Mouse (Mus musculus) liver, embryonic 11.5 days (tissue): ENCODE measurements around the gene Pcca. TPM values are rescaled to one million over a fixed set of nuclear protein-coding genes. Genes with fewer than 3 reads are reported as not detected.
A peak's percentile ranks its signal among the peaks of the same experiment; 100 is the strongest.
"Not testable (repeated sequence)": the region's sequence is repeated elsewhere in the genome, so short reads cannot be mapped to it uniquely, and the experiment has no call there.

Experiments
- ATAC-seq: fragments of 200-750 bp; cut with Nextera tagmentation; replicated peaks from 2 replicates; pipeline ENCODE4 v1.8.0; 2017; ENCODE audit warnings: moderate number of reproducible peaks, mild to moderate bottlenecking, moderate TSS enrichment, moderate library complexity; ENCODE audit not compliant: low FRiP score
- DNase-seq: peaks from one replicate; pipeline ENCODE4 v3.0.0-alpha.2; 2017; ENCODE audit warnings: low spot score
- H3K27ac ChIP-seq: fragments of 300-500 bp; sonication (generic); 2 replicates; pipeline ENCODE4 v1.5.1; 2014; ENCODE audit warnings: mild to moderate bottlenecking, low read depth, low read length, control low read depth
- H3K27me3 ChIP-seq: fragments of 300-500 bp; sonication (generic); replicated peaks from 2 replicates; pipeline ENCODE4 v1.6.1; 2014; ENCODE audit warnings: low read length, mixed read lengths; ENCODE audit not compliant: control insufficient read depth, insufficient read depth
- H3K36me3 ChIP-seq: fragments of 300-500 bp; sonication (generic); 2 replicates; pipeline ENCODE4 v1.6.1; 2014; ENCODE audit warnings: mild to moderate bottlenecking, low read length, moderate library complexity, mixed read lengths; ENCODE audit not compliant: control insufficient read depth, insufficient read depth
- H3K4me1 ChIP-seq: fragments of 300-500 bp; sonication (generic); replicated peaks from 2 replicates; pipeline ENCODE4 v1.6.1; 2014; ENCODE audit warnings: low read length, mixed read lengths; ENCODE audit not compliant: control insufficient read depth, insufficient read depth
- H3K4me2 ChIP-seq: fragments of 300-500 bp; sonication (generic); 2 replicates; pipeline ENCODE4 v1.6.1; 2014; ENCODE audit warnings: mild to moderate bottlenecking, control low read depth, moderate library complexity
- H3K4me3 ChIP-seq: fragments of 300-500 bp; sonication (generic); 2 replicates; pipeline ENCODE4 v1.5.1; 2014; ENCODE audit warnings: low read depth, low read length, control low read depth
- H3K9ac ChIP-seq: fragments of 300-500 bp; sonication (generic); 2 replicates; pipeline ENCODE4 v1.6.1; 2014; ENCODE audit warnings: low read depth, low read length, control low read depth
- H3K9me3 ChIP-seq: fragments of 300-500 bp; sonication (generic); 2 replicates; pipeline ENCODE4 v1.6.1; 2016; ENCODE audit warnings: low read length, inconsistent platforms, mixed read lengths; ENCODE audit not compliant: control insufficient read depth
- WGBS: fragments of 180-500 bp; shearing (Covaris S2); extraction: QIAGEN DNeasy Blood & Tissue Kit; methylation state at CpG from one replicate; pipeline ENCODE4 v1.1.7; 2014; 5-methylcytosine and 5-hydroxymethylcytosine counted together
- polyA plus RNA-seq: library from polyadenylated mRNA; unstranded; fragments of >200 nt; fragmentation: Nextera tagmentation; extraction: Ambion mirVana; gene quantifications from 2 replicates; pipeline ENCODE4 v1.2.1, GENCODE M21; 2014

The Pcca gene
- polyA plus RNA-seq, 1 experiment from 2014 or later = 18.1 TPM

DNA sequence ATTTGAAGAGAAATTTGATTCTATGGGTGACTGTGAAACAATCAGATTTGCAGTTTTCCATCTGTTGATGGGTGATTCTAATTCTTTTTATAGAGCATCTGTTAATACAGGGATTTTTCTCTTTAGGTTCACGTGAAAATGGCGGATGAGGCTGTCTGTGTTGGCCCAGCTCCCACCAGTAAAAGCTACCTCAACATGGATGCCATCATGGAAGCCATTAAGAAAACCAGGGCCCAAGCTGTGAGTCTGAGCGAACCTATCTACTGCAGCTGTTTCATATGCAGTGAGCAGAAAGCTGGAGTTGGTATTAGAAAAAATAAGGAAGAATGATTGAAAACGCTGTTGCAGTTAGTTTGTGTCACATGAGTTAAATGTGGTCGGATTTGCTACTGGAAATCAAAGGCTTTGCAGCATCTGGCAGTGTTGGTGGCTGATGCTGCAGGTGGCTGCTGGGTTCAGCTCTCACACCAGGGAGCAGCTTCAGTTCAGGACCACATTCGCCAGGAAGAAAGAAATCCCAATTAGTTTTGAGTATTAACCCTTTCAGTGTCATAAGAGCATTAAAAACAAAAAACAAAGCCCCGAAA is 48.5 kb downstream of the Pcca start:
- no peaks in the 10 kb centered on the region for H3K9me3 ChIP-seq
- no peak overlapping the region for H3K4me2 ChIP-seq
- DNase-seq (no peak), ATAC-seq (no peak)
- H3K4me1 ChIP-seq = no peaks in the 10 kb centered on the region
- no peak overlapping the region for H3K4me3 ChIP-seq
- no peak overlapping the region for H3K27ac ChIP-seq
- H3K36me3 ChIP-seq = no peaks in the 10 kb centered on the region
- no peak overlapping the region for H3K9ac ChIP-seq
- no peaks in the 10 kb centered on the region for H3K27me3 ChIP-seq
- WGBS = 75% methylated on average over 7 of the region's 7 CpGs

DNA sequence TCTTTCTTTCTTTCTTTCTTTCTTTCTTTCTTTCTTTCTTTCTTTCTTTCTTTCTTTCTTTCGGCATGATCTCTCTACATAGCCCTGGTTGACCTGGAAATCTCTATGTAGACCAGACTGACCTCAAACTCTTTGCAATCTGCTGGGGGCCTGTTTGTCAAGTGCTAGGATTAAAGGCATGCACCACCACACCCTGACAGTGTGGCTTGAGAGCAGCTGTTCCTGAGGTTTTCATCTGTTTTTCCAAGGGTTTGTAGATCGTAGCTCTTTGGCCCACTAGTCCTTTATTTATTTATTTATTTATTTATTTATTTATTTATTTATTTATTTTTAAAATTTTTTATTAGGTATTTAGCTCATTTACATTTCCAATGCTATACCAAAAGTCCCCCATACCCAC is 50.0 kb downstream of the Pcca start:
- DNase-seq, H3K36me3 ChIP-seq, H3K4me3 ChIP-seq, H3K27ac ChIP-seq, H3K9ac ChIP-seq, H3K4me2 ChIP-seq, H3K4me1 ChIP-seq, ATAC-seq, H3K9me3 ChIP-seq, H3K27me3 ChIP-seq: not testable (repeated sequence)
- WGBS = 73% methylated on average over 2 of the region's 2 CpGs

DNA sequence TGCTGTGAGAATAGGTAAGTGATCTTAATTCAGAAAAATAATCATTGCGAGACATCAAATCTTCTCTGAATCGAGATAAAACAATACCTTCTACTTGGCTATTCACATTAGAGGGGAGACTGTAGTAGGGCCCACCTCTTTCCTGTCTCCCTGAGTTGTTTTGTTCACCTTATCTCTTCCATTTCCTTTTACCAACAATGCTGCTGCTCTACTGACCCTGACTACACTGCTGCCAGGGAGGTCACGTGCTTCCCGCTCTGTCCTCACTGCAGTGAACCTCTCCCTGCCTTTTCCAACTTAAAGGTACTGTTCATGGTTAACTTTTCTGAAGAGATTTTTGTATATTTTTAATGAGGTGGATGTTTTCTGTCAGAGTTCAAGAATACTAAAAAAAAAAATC is 52.8 kb downstream of the Pcca start:
- no peak for DNase-seq
- WGBS = 61% methylated on average over 4 of the region's 4 CpGs
- no peak overlapping the region for H3K9ac ChIP-seq
- H3K4me3 ChIP-seq = no peak overlapping the region
- no peaks in the 10 kb centered on the region for H3K4me1 ChIP-seq
- H3K4me2 ChIP-seq = no peak overlapping the region
- no peaks in the 10 kb centered on the region for H3K9me3 ChIP-seq
- no peak overlapping the region for H3K27ac ChIP-seq
- H3K36me3 ChIP-seq = no peaks in the 10 kb centered on the region
- peak; percentile 69 for ATAC-seq
- no peaks in the 10 kb centered on the region for H3K27me3 ChIP-seq

DNA sequence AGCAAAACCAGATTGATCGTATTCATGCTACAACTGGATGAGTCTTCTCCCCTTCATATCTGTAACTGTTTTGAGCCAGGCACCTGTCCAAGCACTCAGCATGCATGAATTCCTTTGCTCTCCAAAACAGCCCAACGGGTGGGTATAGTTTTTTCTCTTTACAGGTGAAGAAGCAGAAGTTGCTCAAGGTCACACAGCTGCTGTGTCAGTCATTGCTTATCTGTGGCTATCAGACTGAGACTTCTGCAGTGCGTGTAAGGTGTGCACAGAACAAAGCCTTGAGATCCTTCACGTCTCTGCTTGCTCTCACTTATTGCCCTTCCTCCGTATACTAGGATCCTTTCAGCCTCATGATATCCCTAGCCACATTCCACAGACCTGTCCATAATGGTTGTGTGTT is 63.4 kb downstream of the Pcca start:
- no peak for DNase-seq
- Histone ChIP-seq H3K27me3 (no peaks in the 10 kb centered on the region), H3K27ac (no peak overlapping the region), H3K9me3 (no peaks in the 10 kb centered on the region), H3K4me2 (no peak overlapping the region), H3K4me3 (no peak overlapping the region), H3K4me1 (no peaks in the 10 kb centered on the region), H3K9ac (no peak overlapping the region), H3K36me3 (no peaks in the 10 kb centered on the region)
- WGBS = 59% methylated on average over 5 of the region's 5 CpGs
- ATAC-seq = no peak

DNA sequence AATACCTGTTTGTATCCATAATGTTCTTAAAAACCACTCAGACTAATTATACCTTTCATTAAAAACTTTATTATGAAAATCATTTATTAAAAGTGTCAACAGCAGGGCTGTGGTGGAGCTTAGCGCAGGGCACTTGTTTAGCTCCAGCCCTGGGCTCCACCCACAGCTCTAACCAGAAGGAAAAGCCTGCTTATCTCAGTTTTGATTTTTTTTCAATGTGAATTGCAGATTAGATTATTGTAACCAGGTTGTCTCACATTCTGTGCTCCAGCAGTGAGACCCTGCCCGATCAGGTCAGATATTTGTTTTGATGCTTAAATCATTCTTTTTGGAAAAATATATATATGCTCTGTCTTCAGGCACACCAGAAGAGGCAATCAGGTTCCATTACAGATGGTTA is 64.7 kb downstream of the Pcca start:
- no peaks in the 10 kb centered on the region for H3K4me1 ChIP-seq

DNA sequence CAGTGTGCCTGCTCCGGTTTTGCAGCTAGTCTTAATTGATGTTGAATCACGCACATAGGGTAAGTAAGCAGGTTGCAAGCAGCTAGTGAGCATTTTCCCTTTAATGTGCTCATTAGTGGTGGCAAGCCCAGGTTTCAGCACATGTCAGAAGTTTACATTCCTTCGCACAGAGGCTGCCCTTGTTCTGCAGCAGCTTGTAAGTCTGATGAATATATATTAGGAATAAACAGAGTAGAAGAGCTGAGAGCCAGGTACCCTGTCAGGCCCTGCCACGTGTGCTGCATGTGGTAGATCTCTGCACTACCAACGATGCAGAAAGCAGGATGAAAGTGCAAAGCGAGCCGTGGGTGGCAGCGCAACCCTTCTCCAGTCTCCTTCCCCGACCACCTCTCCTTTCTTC is 65.7 kb downstream of the Pcca start:
- ATAC-seq (no peak), DNase-seq (no peak)
- Histone ChIP-seq H3K36me3 (no peaks in the 10 kb centered on the region), H3K27me3 (no peaks in the 10 kb centered on the region), H3K4me3 (no peak overlapping the region), H3K27ac (no peak overlapping the region), H3K9ac (no peak overlapping the region), H3K4me2 (no peak overlapping the region), H3K4me1 (no peaks in the 10 kb centered on the region), H3K9me3 (no peaks in the 10 kb centered on the region)
- 84% methylated on average over 9 of the region's 9 CpGs for WGBS

More for the DNA sequence above, 64.7 kb downstream of the Pcca start:
- Histone ChIP-seq H3K36me3 (no peaks in the 10 kb centered on the region), H3K27ac (no peak overlapping the region), H3K27me3 (no peaks in the 10 kb centered on the region), H3K4me2 (no peak overlapping the region), H3K9me3 (no peaks in the 10 kb centered on the region), H3K9ac (no peak overlapping the region), H3K4me3 (no peak overlapping the region)
- no peak for ATAC-seq
- no peak for DNase-seq
- 67% methylated on average over 2 of the region's 2 CpGs for WGBS

DNA sequence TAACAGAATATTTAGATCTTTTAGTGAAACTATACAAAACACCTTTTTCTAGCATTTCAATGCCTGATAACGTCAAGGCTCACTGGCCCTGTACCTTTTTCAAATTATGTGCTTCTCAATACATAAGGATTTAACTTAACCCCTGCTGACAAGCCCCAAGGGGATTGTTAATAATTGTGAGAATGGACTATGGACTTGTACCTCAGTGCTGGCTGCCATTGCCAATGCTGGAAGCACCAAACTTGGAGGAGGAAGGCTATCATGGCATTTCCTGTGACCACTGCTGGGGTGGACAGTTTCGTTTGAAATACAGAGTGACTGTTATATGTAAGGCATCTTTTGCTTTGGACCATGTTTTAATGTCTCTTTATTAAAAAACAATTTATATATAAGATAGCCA is 68.6 kb downstream of the Pcca start:
- no peak overlapping the region for H3K4me2 ChIP-seq
- H3K4me3 ChIP-seq = no peak overlapping the region
- no peaks in the 10 kb centered on the region for H3K27me3 ChIP-seq
- no peaks in the 10 kb centered on the region for H3K4me1 ChIP-seq
- DNase-seq (no peak), ATAC-seq (no peak)
- H3K36me3 ChIP-seq = no peaks in the 10 kb centered on the region
- WGBS = 81% methylated on average over 2 of the region's 2 CpGs
- no peaks in the 10 kb centered on the region for H3K9me3 ChIP-seq
- H3K27ac ChIP-seq = no peak overlapping the region
- no peak overlapping the region for H3K9ac ChIP-seq

DNA sequence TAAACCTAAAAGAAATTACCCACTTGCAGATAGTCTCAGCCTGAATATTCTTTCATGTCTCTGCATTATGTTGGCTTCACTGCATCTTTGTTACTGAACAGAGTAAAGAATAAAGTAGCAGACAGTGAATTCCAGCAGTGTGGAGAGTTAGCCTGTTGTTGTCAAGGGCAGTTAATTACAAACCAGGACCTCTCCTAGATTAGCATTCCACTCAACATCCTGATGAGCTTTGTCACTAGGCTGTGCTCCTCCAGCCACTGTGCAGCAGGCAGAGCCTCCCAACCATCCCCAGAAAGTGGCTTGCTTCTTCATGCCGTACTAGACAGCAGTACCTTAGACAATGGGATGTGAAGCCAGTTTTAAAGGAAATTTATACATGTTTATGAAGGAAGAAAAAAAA is 72.4 kb downstream of the Pcca start:
- H3K27ac ChIP-seq = no peak overlapping the region
- no peaks in the 10 kb centered on the region for H3K9me3 ChIP-seq
- no peaks in the 10 kb centered on the region for H3K27me3 ChIP-seq
- WGBS = 83% methylated on average over 1 of the region's 1 CpGs
- H3K4me2 ChIP-seq = no peak overlapping the region
- no peak overlapping the region for H3K9ac ChIP-seq
- no peaks in the 10 kb centered on the region for H3K4me1 ChIP-seq
- DNase-seq (no peak), ATAC-seq (no peak)
- H3K4me3 ChIP-seq = no peak overlapping the region
- no peaks in the 10 kb centered on the region for H3K36me3 ChIP-seq

DNA sequence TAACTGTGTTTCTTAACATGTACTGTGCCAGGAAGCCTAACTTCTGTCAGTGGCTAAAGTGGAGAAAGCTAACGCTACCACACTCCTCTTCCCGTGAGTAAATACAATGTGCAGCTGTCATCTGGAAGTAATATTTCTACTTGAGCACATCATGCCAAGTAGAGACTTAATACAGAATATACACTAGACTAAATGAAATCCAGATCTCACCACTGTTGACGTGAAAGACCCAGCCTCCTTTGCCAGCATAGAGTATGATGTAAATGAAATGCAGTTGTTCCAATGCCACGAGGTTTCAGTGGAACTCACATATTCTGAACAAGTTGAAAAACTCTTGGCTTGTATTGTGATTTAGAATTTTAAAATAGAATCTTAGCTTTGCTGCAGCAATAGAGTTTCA is 73.3 kb downstream of the Pcca start:
- no peak overlapping the region for H3K9ac ChIP-seq
- no peak overlapping the region for H3K27ac ChIP-seq
- no peak for DNase-seq
- WGBS = 84% methylated on average over 4 of the region's 4 CpGs
- H3K36me3 ChIP-seq = no peaks in the 10 kb centered on the region
- no peak overlapping the region for H3K4me3 ChIP-seq
- H3K27me3 ChIP-seq = no peaks in the 10 kb centered on the region
- H3K9me3 ChIP-seq = no peaks in the 10 kb centered on the region
- no peak overlapping the region for H3K4me2 ChIP-seq
- H3K4me1 ChIP-seq = no peaks in the 10 kb centered on the region
- ATAC-seq = no peak
